Mouse (Mus musculus) liver, adult 2 months (tissue): ENCODE data around the gene Bmp2k.

ENCODE experiments used
- CTCF ChIP-seq: fragments of 200-500 bp; IDR thresholded peaks from 2 replicates; pipeline ENCODE4 v1.5.1; 2011; ENCODE audit warnings: low read depth, low read length, control low read depth
- POLR2A ChIP-seq: fragments of 200-500 bp; IDR thresholded peaks from 2 replicates; pipeline ENCODE4 v1.6.1; 2011; ENCODE audit warnings: low read length, control low read depth; ENCODE audit not compliant: insufficient read depth; ENCODE audit errors: extremely low read depth

- TF ChIP-seq CTCF, result no peak
- TF ChIP-seq POLR2A, result no peak
These were observed 78.1 kb downstream of the Bmp2k start for GRCm38 (mm10) chr5:97075476-97076151.
